Mouse (Mus musculus): Measurements from ENCODE around the gene Tbc1d2.

Gene Tbc1d2

DNA sequence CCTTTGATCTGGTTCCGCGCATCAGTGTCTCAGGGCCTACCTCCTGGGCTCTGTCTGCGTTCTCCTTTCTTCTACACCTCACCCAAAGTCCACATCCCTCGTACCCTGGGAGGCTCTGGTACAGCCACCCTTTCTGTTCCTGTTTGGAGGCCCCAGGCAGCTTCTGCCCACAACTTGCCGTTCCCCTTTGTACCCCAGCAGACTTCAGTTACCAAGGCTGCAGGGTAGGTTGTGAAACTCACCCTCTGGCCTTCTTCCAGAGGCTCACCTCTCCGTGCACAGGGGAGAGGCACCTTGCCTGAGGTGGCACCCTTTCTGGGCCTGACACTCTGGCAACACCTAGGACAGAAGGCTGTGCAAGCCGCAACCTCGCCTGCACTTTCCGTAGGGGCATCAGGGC is 94.2 kb downstream of the Tbc1d2 start:
- no peak for DNase-seq (ENCODE audit: low spot score in 2 of 2)

All from spleen, postnatal 14 days (tissue).